Mouse (Mus musculus) olfactory bulb, adult 2 months (tissue): ENCODE measurements around the gene Plekhm3. TPM values are rescaled to one million over a fixed set of nuclear protein-coding genes. Genes with fewer than 3 reads are reported as not detected.

Experiments used
- H3K27ac ChIP-seq: fragments of 200-500 bp; 2 replicates; pipeline ENCODE4 v1.5.1; 2012; ENCODE audit warnings: low read depth, low read length; ENCODE audit not compliant: insufficient read depth
- H3K4me1 ChIP-seq: fragments of 200-500 bp; 2 replicates; pipeline ENCODE4 v1.6.1; 2012; ENCODE audit warnings: low read length; ENCODE audit not compliant: control insufficient read depth, insufficient read depth
- H3K4me3 ChIP-seq: fragments of 200-500 bp; 2 replicates; pipeline ENCODE4 v1.5.1; 2012; ENCODE audit warnings: mild to moderate bottlenecking, low read depth, low read length, moderate library complexity; ENCODE audit not compliant: insufficient read depth
- CTCF ChIP-seq: fragments of 200-500 bp; IDR thresholded peaks from 2 replicates; pipeline ENCODE4 v1.5.1; 2012; ENCODE audit warnings: low read depth, mild to moderate bottlenecking, low read length, moderate library complexity; ENCODE audit not compliant: insufficient read depth
- POLR2A ChIP-seq: fragments of 200-500 bp; IDR thresholded peaks from 2 replicates; pipeline ENCODE4 v1.6.1; 2012; ENCODE audit warnings: mild to moderate bottlenecking, low read depth, low read length, moderate library complexity; ENCODE audit not compliant: insufficient read depth
- WGBS: fragments of 180-500 bp; shearing (Covaris S2); methylation state at CpG from one replicate; pipeline ENCODE4 v1.1.7; 2018; 5-methylcytosine and 5-hydroxymethylcytosine counted together
- polyA plus RNA-seq: library from polyadenylated mRNA; stranded (reverse); fragments of >200 nt; gene quantifications from 2 replicates; pipeline ENCODE4 v1.2.4, GENCODE M21; 2012; ENCODE audit warnings: low replicate concordance; ENCODE audit not compliant: missing spikeins, insufficient read depth, insufficient read length

The Plekhm3 gene
- polyA plus RNA-seq: not detected in 2 replicates

DNA sequence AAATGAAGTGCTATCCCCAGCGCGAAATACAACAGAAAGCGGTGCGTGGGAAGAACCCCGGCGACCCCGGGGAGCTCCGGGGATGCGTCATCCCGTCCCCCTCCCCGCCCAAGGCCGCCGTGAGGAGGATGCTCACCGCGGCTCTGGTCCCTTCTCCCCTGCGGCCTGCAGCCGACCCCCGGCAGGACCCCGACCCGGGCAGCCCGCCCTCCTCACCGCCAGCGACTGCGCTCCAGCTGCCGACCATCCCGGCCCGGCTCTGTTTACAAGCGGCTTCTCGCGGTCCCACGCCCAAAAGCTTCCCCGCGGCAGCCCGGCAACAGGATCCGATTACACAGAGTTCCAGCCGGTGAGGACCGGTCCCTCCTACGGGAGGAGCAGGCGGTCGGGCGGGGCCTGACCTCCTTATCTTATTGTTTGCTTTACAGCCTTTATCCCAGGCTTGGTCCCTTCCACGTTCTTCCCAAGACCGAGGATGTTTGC is at the start of gene Plekhm3:
TSS of gene Plekhm3 (minus strand) at position 346 of the 483 bp plus-strand sequence.
- TF ChIP-seq POLR2A (peak; percentile 73; the same call in 1 of the 2 replicates), CTCF (no peak)
- H3K27ac ChIP-seq: peak within 1 kb of the TSS; percentile 80
- WGBS: 1% methylated on average over 43 of the region's 43 CpGs
- peak within 1 kb of the TSS; percentile 97 for H3K4me3 ChIP-seq
- H3K4me1 ChIP-seq: peaks cover 4% of the 10 kb centered on the region; the same call in 1 of the 2 replicates

DNA sequence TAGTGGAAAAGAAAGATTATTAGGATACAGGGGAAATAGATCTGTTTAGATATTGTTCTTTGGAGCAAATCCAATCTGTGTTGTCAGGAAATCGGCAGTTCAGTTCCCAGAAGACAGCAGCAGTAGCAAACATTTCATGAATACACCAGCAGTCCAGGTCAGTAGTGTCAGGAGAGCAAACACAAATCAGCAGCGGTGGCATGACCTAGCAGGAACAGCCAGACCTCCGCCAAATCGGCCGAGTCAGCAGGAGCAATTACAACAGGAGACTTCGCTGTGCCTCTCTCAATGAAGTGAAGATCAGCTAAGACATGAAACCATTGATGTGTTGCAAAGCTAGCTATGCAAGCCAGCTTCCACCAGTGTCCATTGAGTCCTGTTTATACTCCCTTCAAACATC is 49.0 kb upstream of the Plekhm3 start:
- Histone ChIP-seq H3K27ac (no peak overlapping the region), H3K4me3 (no peak overlapping the region), H3K4me1 (no peaks in the 10 kb centered on the region; the same call in 1 of the 2 replicates)
- 93% methylated on average over 6 of the region's 6 CpGs for WGBS
- no peak for TF ChIP-seq POLR2A
- TF ChIP-seq CTCF: no peak

DNA sequence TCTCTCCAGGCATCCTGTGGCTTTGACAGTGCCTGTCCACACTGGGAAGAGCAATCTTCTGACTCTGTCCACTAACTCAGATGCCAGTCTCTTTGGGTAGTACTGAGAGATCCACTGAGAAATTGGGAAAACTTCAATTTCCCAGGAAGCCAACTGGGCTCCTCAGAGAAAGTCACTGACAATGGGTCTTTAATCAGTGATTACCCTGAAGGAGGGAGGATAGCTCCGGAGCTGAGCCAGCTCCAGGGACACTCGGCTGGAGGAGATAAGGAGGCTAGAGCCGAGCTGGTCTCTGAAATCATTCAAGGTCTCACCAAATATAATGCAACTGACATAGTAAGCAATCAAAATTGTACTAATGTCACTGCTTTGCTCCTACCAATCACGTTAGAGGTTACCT is 47.9 kb upstream of the Plekhm3 start:
- Histone ChIP-seq H3K27ac (no peak overlapping the region), H3K4me1 (no peaks in the 10 kb centered on the region; the same call in 1 of the 2 replicates), H3K4me3 (no peak overlapping the region)
- no peak for TF ChIP-seq CTCF
- no peak for TF ChIP-seq POLR2A
- 86% methylated on average over 4 of the region's 4 CpGs for WGBS

DNA sequence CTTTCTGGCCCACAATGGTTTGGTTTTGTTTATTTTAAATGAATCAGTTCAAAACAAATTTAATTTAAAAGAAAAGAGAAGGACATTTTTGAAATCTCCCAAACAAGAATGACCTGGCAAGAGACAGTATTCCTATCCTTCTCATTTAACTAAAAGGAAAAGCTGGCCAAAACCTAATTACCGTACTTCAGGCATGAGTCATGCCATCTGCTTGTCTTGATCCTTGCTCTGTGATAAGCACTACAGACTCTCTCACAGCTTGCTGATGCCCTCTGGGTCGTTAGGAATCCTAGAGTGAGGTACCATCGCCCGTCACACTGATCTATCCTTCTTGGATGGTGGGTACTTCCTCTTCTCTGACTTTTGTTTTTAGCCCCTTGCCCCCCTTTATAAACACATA is 36.6 kb upstream of the Plekhm3 start:
- no peaks in the 10 kb centered on the region for H3K4me1 ChIP-seq
- no peak overlapping the region for H3K4me3 ChIP-seq
- TF ChIP-seq CTCF (no peak), POLR2A (no peak)
- WGBS: 58% methylated on average over 4 of the region's 4 CpGs
- no peak overlapping the region for H3K27ac ChIP-seq

DNA sequence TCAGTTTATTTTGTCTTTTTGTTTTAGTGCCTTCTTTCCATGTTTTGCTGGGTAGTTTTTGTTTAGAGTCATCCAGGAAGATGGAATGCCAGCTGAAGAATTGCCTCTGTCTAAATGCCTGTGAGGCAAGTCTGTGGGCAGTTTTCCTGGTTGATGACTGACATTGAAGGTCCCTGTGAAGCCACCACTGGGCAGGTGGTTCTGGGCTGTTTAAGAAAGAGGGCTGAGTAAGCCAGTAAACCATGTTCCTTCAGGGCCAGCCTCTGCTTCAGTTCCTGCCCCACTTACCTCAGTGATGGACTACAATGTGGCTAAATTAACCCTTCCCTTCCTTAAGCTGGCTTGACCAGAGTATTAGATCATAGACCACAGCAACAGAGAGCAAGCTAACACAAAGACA is 31.6 kb upstream of the Plekhm3 start:
- no peak for TF ChIP-seq POLR2A
- TF ChIP-seq CTCF: no peak
- Histone ChIP-seq H3K4me3 (no peak overlapping the region), H3K4me1 (no peaks in the 10 kb centered on the region), H3K27ac (no peak overlapping the region)

DNA sequence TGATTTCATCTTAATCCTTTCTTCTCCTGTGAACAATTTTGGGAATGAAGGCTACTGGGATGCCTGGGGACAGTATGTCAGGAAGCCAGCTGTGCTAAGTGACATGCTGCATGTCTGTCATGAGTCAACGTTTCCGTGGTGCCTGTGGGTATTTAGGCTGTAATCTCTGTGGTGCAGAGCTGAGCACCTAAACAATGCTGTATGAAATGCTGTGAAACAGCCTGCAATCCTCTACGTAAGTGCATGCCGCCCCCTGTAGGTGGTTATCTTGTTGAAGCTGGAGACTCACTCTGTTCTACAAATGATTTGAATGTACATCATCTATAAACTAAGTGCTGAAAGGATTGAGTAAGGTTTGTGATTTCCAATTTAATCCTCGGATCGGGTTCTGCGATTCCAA is 29.5 kb upstream of the Plekhm3 start:
- H3K4me3 ChIP-seq: no peak overlapping the region
- H3K27ac ChIP-seq: no peak overlapping the region
- 38% methylated on average over 7 of the region's 7 CpGs for WGBS
- H3K4me1 ChIP-seq: peaks cover 2% of the 10 kb centered on the region
- TF ChIP-seq POLR2A (no peak), CTCF (no peak)

DNA sequence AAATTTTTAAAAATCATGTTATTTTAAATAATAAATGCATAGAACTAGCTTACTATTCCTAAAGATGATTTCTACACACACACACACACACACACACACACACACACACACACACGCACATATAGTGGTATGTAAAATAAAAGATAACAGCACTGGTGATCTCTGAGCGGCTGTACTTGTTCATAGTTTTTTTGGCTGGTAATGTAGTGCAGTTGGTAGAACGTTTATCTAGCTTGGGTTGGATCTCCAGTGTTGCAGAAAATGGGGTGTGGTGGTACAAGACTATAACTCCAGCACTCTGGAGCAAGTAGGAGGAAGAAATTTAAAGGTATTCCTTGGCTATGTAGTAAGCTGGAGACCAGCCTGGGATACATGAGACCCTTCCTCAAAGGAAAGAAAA is 26.6 kb upstream of the Plekhm3 start:
- 89% methylated on average over 3 of the region's 3 CpGs for WGBS
- TF ChIP-seq CTCF: no peak
- peaks cover 5% of the 10 kb centered on the region for H3K4me1 ChIP-seq
- H3K4me3 ChIP-seq: no peak overlapping the region
- H3K27ac ChIP-seq: no peak overlapping the region

DNA sequence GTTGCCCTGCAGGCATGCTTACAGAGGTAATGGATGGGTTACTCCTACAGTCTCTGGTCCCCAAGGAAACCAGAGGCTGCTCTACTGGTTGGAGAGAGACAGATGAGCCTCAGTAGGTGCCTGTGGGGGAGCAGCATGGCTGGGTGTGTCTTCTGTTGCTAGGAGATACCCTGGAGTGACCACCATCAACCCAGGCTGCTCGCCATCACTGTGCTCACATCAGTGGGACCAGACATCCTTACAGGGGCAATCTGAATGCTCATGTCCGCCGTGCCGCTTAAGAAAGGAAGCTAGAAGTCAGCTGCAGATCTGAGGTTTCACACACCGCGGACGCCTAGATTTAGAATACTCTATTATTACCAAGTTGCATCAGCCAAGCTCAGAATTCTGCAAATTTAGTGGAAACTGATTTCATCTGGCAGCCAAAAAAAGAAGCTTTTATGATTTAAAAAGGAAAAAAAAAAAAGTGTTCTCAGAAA is 21.7 kb upstream of the Plekhm3 start:
- 34% methylated on average over 7 of the region's 7 CpGs for WGBS
- Histone ChIP-seq H3K27ac (no peak overlapping the region), H3K4me1 (peaks cover 5% of the 10 kb centered on the region), H3K4me3 (no peak overlapping the region)
- TF ChIP-seq CTCF: no peak
- TF ChIP-seq POLR2A: no peak

DNA sequence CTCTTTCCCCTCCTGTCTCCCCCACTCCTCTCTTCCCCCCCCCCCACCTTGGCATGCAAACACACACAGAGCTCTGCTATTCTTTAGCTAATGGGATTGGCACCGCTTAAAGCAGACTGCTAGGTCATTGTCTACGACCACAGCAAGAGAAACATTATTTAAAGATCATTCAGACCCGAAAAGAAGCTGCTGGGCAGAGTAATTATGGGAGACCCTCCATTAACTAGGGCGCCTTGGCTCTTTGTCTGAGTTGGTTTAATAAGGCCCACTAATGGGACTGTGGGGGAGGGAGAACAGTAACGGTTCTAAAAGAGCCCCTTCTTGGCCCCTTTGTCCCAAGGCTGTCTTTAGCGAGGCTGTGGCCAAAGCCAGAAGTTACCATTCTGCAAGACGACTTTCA is 18.7 kb upstream of the Plekhm3 start:
- TF ChIP-seq POLR2A (no peak), CTCF (no peak)
- Histone ChIP-seq H3K4me1 (peaks cover 3% of the 10 kb centered on the region), H3K27ac (no peak overlapping the region), H3K4me3 (no peak overlapping the region)
- WGBS: 40% methylated on average over 7 of the region's 7 CpGs

DNA sequence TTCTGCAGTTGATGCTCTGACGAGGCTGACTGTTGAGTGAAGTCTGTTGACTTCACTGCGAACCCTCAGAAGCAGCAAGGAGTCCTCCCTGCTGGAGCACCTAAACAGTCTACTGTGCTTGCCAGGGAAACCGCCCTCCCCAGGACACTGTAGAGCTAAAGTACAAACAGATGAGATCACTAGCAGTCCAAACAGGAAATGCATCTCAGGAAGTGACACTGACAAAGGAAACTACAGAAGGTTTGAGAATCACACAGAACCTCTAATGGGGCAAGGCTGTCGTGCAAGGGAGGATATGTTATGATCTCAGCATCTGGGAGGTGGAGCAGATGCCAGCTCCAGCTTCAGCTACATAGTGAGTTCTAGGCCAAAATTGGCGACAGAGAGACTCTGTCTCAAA is 14.1 kb upstream of the Plekhm3 start:
- Histone ChIP-seq H3K27ac (no peak overlapping the region), H3K4me3 (no peak overlapping the region), H3K4me1 (no peaks in the 10 kb centered on the region)
- 79% methylated on average over 5 of the region's 5 CpGs for WGBS
- TF ChIP-seq POLR2A: no peak
